Comparison of ENCODE assay signal across 12 mouse cellular contexts in genomic region chr8:126914609-126915375, GRCm38 (mm10). TPM values are rescaled to one million over a fixed set of nuclear protein-coding genes. Genes with fewer than 3 reads are reported as not detected.
A peak's percentile ranks its signal among the peaks of the same experiment; 100 is the strongest.
DNase-seq lines count a peak whose midpoint lies in the region; ATAC-seq and TF ChIP-seq lines count a peak whose summit lies in the region.
"Had no signal": no experiment of that assay in that cellular context is flagged by ENCODE, and none has a peak within 500 bp of the region (broad histone marks: within the 10 kb centered on the region; RNA-seq: fewer than 3 reads in every experiment).

No protein-coding gene starts in this region.

- peaks cover 3% of the 10 kb centered on the region for H3K4me1 ChIP-seq in liver, adult 2 months (ENCODE audit: control insufficient read depth, insufficient read depth, low read length)

- intact Hi-C loops in gastrocnemius, adult 2 months (cut with DNase I) = loop anchor here (2.0 to 5.0 kb wide), 2 partner anchors 32 to 317 kb away; no protein-coding TSS in a partner anchor
- intact Hi-C loops in gastrocnemius, postnatal 14 days (cut with DNase I; ENCODE audit: low total_unique reads) = no loop called here
- intact Hi-C loops in left cerebral cortex, postnatal 10 days (cut with DNase I) = no loop called here

- peak overlapping the region; percentile 82 for H3K27ac ChIP-seq in gastrocnemius, adult 2 months
- 0 out of 2 replicates have a peak overlapping the region, but pooled peaks have one; percentile 16 for H3K27ac ChIP-seq in liver, adult 2 months (replicated peaks; ENCODE audit: insufficient read depth, low read depth, low read length)
- H3K27ac ChIP-seq: midbrain, embryonic 10.5 days had no signal

- no peak for TF ChIP-seq POLR2A in liver, adult 2 months (IDR thresholded peaks at IDR 0.05; ENCODE audit: extremely low read depth, insufficient read depth, low read length)

- DNase-seq in gastrocnemius, adult 2 months = peak; percentile 28
- no peak for DNase-seq in gastrocnemius, postnatal 14 days
- no peak for DNase-seq in liver, adult 2 months (ENCODE audit: extremely low read depth, low read depth, low spot score)
- DNase-seq in liver = no peak
- peak; percentile 54 to 66 for DNase-seq in heart, adult 9 months (ENCODE audit: low spot score in 2 of 2)
- DNase-seq in kidney, postnatal 14 days = peak; percentile 76
- DNase-seq in left cerebral cortex, postnatal 10 days (ENCODE audit: extremely low spot score in 1 of 2, low spot score in 2 of 2) = no peak
- DNase-seq: adrenal gland, postnatal 36 days; cerebellum, adult 18-20 months; layer of hippocampus, adult 9-11 months had no signal

- no peak for ATAC-seq in CD4-positive, CD25-positive, alpha-beta regulatory T cell, adult 4 months

- no peak overlapping the region for H3K4me3 ChIP-seq in gastrocnemius, adult 2 months
- H3K4me3 ChIP-seq in liver, adult 2 months (ENCODE audit: insufficient read depth, low read depth, low read length) = no peak overlapping the region
- H3K4me3 ChIP-seq: midbrain, embryonic 10.5 days had no signal

- H3K36me3 ChIP-seq in liver, adult 2 months (ENCODE audit: control insufficient read depth, insufficient read depth, low read length) = no peaks in the 10 kb centered on the region
- H3K36me3 ChIP-seq: midbrain, embryonic 10.5 days had no signal

- no peak for TF ChIP-seq CTCF in gastrocnemius, adult 2 months (IDR thresholded peaks at IDR 0.05)
- TF ChIP-seq CTCF in liver, adult 2 months (IDR thresholded peaks at IDR 0.05; ENCODE audit: low read depth, low read length) = no peak

- H3K79me2 ChIP-seq in liver, adult 2 months (ENCODE audit: control insufficient read depth, insufficient read depth, low read length) = no peaks in the 10 kb centered on the region

- WGBS in liver, adult 2 months = 73% methylated on average over 10 of the region's 10 CpGs

- H3K27me3 ChIP-seq in liver, adult 2 months (ENCODE audit: control insufficient read depth, insufficient read depth, low read length) = no peaks in the 10 kb centered on the region

- H3K9ac ChIP-seq in liver, adult 2 months (ENCODE audit: low read depth, low read length) = no peak overlapping the region

RNA-seq across cellular contexts. Expression of gene Tomm20, which starts 30.9 kb away (rescaled TPM):
- 100 to 1,000 TPM in 1 of 2 experiments, 10 to 100 TPM in 1; 92.0 to 104 TPM for total RNA-seq in gastrocnemius, adult 2 months (2021)
- 100 to 1,000 TPM in 1 of 2 experiments, 10 to 100 TPM in 1; 89.7 to 106 TPM for total RNA-seq in gastrocnemius, postnatal 14 days (2021)
- 22.6 and 57.1 TPM in 2 replicates for total RNA-seq in liver, adult 2 months (2014; rRNA removed)
- 233 and 251 TPM in 2 replicates for polyA plus RNA-seq in liver, adult 2 months (2012; rRNA removed)
- polyA plus RNA-seq in CD4-positive, CD25-positive, alpha-beta regulatory T cell, adult 4 months (2017; shearing (Covaris generic)) = 10 to 100 TPM; 28.5 to 80.4 TPM
- total RNA-seq in left cerebral cortex, postnatal 10 days (2021) = 100 to 1,000 TPM; 156 to 169 TPM

RNA-seq across cellular contexts. Expression of gene Rbm34, which starts 56.1 kb away (rescaled TPM):
- 1 to 10 TPM; 4.7 to 4.8 TPM for total RNA-seq in gastrocnemius, adult 2 months (2021)
- total RNA-seq in gastrocnemius, postnatal 14 days (2021) = 1 to 10 TPM; 4.6 to 5.6 TPM
- 4.8 and 6.4 TPM in 2 replicates for total RNA-seq in liver, adult 2 months (2014; rRNA removed)
- 1.5 and 1.9 TPM in 2 replicates for polyA plus RNA-seq in liver, adult 2 months (2012; rRNA removed)
- 10 to 100 TPM; 12.7 to 20.8 TPM for polyA plus RNA-seq in CD4-positive, CD25-positive, alpha-beta regulatory T cell, adult 4 months (2017; shearing (Covaris generic))
- 10 to 100 TPM; 17.4 to 18.2 TPM for total RNA-seq in left cerebral cortex, postnatal 10 days (2021)

Comparison
In these comparisons a context has a peak if more than half of its experiments do, and no peak if none do; other contexts are left out.
1. DNase-seq: peak in gastrocnemius, adult 2 months (single experiment), heart, adult 9 months (2 of 2) and kidney, postnatal 14 days (single experiment); none in gastrocnemius, postnatal 14 days (single experiment), liver, adult 2 months (single experiment), liver (single experiment) and left cerebral cortex, postnatal 10 days (0 of 2).